Mouse (Mus musculus) midbrain, embryonic 13.5 days (tissue): ENCODE measurements around the gene Slirp. TPM values are rescaled to one million over a fixed set of nuclear protein-coding genes. Genes with fewer than 3 reads are reported as not detected.

Experiments
- microRNA-seq: library from miRNA; unstranded; fragments of <30 nt; microRNA quantifications from one replicate; pipeline ENCODE4, GENCODE M21; 2016
- polyA plus RNA-seq: library from polyadenylated mRNA; unstranded; fragments of >200 nt; fragmentation: Nextera tagmentation; extraction: Ambion mirVana; gene quantifications from 2 replicates; pipeline ENCODE4 v1.2.1, GENCODE M21; 2015

Gene Slirp
- polyA plus RNA-seq, 1 experiment from 2014 or later = 312 TPM

Small RNAs within 50 kb of the gene (microRNA-seq; reads per million reads assigned to microRNA genes)
- 41.2 reads per million, percentile 44 among the genes with 10 or more reads in this experiment for gene Mir3068

Other genes with a start within 250 kb of the Slirp start
- 1.5 and 1.9 TPM in 2 replicates for gene Samd15, start 244.2 kb upstream of the Slirp start, polyA plus RNA-seq
- 4.3 and 4.6 TPM in 2 replicates for gene Tmed8, start 243.4 kb upstream of the Slirp start, polyA plus RNA-seq
- 1.4 and 1.7 TPM in 2 replicates for gene Noxred1, start 205.2 kb upstream of the Slirp start, polyA plus RNA-seq
- 67.3 and 69.3 TPM in 2 replicates for gene Vipas39, start 177.6 kb upstream of the Slirp start, polyA plus RNA-seq
- gene Ahsa1, start 177.4 kb upstream of the Slirp start, polyA plus RNA-seq = 207 and 209 TPM in 2 replicates
- 0.79 and 0.93 TPM in 2 replicates for gene Ism2, start 144.2 kb upstream of the Slirp start, polyA plus RNA-seq
- 55.5 and 59.9 TPM in 2 replicates for gene Sptlc2, start 55.5 kb upstream of the Slirp start, polyA plus RNA-seq
- gene Alkbh1, start 121 bp downstream of the Slirp start, polyA plus RNA-seq = 45.3 and 50.1 TPM in 2 replicates
- gene Snw1, start 28.4 kb downstream of the Slirp start, polyA plus RNA-seq = 132 and 135 TPM in 2 replicates
- gene Gm5788, start 50.8 kb downstream of the Slirp start, polyA plus RNA-seq = not detected in 2 replicates
- gene Gm8300, start 70.4 kb downstream of the Slirp start, polyA plus RNA-seq = not detected in 2 replicates
- not detected in 2 replicates for gene Oog1, start 158.8 kb downstream of the Slirp start, polyA plus RNA-seq
- gene Gm4027, start 175.0 kb downstream of the Slirp start, polyA plus RNA-seq = not detected in 2 replicates
- not detected in 2 replicates for gene Gm16381, start 200.7 kb downstream of the Slirp start, polyA plus RNA-seq